Mouse (Mus musculus) heart, adult 2 months (tissue): Measurements from ENCODE around the gene Osbpl5. TPM values are rescaled to one million over a fixed set of nuclear protein-coding genes. Genes with fewer than 3 reads are reported as not detected.
A peak's percentile ranks its signal among the peaks of the same experiment; 100 is the strongest.

Source experiments
- DNase-seq, 2 experiments: peaks; one replicate each; pipeline ENCODE4 v3.0.0; 2021
- H3K27ac ChIP-seq: fragments of 200-600 bp; 2 replicates; pipeline ENCODE4 v1.8.1; 2022
- H3K27me3 ChIP-seq: fragments of 200-500 bp; 2 replicates; pipeline ENCODE4 v1.6.1; 2012; ENCODE audit warnings: mild to moderate bottlenecking, low read length, inconsistent platforms, mixed read lengths; ENCODE audit not compliant: control insufficient read depth, insufficient read depth
- H3K36me3 ChIP-seq: fragments of 200-500 bp; 2 replicates; pipeline ENCODE4 v1.6.1; 2012; ENCODE audit warnings: low read length, inconsistent platforms; ENCODE audit not compliant: control insufficient read depth, insufficient read depth
- H3K4me1 ChIP-seq: fragments of 200-500 bp; 2 replicates; pipeline ENCODE4 v1.6.1; 2011; ENCODE audit warnings: low read length; ENCODE audit not compliant: control insufficient read depth, insufficient read depth
- H3K4me3 ChIP-seq: fragments of 200-600 bp; 2 replicates; pipeline ENCODE4 v1.8.1; 2022
- H3K79me2 ChIP-seq: fragments of 200-500 bp; replicated peaks from 2 replicates; pipeline ENCODE4 v1.6.1; 2012; ENCODE audit warnings: mild to moderate bottlenecking, inconsistent platforms, low read length, moderate library complexity, mixed read lengths; ENCODE audit not compliant: control insufficient read depth, insufficient read depth
- H3K9ac ChIP-seq: fragments of 200-500 bp; 2 replicates; pipeline ENCODE4 v1.6.1; 2012; ENCODE audit warnings: low read depth, mild to moderate bottlenecking, control low read depth, inconsistent platforms, low read length, mixed read lengths
- CTCF ChIP-seq: fragments of 200-600 bp; IDR thresholded peaks from 2 replicates; pipeline ENCODE4 v1.8.1; 2022; ENCODE audit warnings: antibody characterized with exemption, mild to moderate bottlenecking, moderate library complexity
- EP300 ChIP-seq: fragments of 200-500 bp; IDR thresholded peaks from 2 replicates; pipeline ENCODE4 v1.6.1; 2011; ENCODE audit warnings: low read depth, low read length, control low read depth; ENCODE audit not compliant: insufficient read depth
- POLR2A ChIP-seq: fragments of 200-500 bp; IDR thresholded peaks from 2 replicates; pipeline ENCODE4 v1.6.1; 2011; ENCODE audit warnings: mild to moderate bottlenecking, low read depth, low read length, control low read depth; ENCODE audit not compliant: insufficient read depth
- WGBS: fragments of 180-500 bp; shearing (Covaris S2); methylation state at CpG from one replicate; pipeline ENCODE4 v1.1.7; 2018; 5-methylcytosine and 5-hydroxymethylcytosine counted together
- intact Hi-C: fragments of 180-260 bp; cut with DNase I; formaldehyde crosslinking; loops from one replicate; pipeline ENCODE4 v1.15.1; 2025
- long read RNA-seq: library from polyadenylated mRNA; stranded (forward); transcript quantifications from one replicate; pipeline ENCODE4 v2.0.0, GENCODE M21; 2021
- polyA plus RNA-seq: library from polyadenylated mRNA; depleted of rRNA; stranded (reverse); fragments of >200 nt; gene quantifications from 2 replicates; pipeline ENCODE4 v1.2.3, GENCODE M21; 2012; rRNA removed
- total RNA-seq, 2 experiments: library from RNA; stranded (reverse); gene quantifications; 2 replicates each; pipeline ENCODE4 v1.2.3; 2021

Osbpl5 gene
- total RNA-seq = 10 to 100 TPM; 14.8 to 18.0 TPM
- polyA plus RNA-seq = 21.3 and 28.9 TPM in 2 replicates
- long read RNA-seq, transcript Osbpl5-202 (22 exons, 3,775 nt) = major isoform, 14 of 16 reads
- long read RNA-seq, partial matches to known transcripts = 1 of 16 reads
- long read RNA-seq, other reads (novel, unspliced or antisense) = 1 of 16 reads

DNA sequence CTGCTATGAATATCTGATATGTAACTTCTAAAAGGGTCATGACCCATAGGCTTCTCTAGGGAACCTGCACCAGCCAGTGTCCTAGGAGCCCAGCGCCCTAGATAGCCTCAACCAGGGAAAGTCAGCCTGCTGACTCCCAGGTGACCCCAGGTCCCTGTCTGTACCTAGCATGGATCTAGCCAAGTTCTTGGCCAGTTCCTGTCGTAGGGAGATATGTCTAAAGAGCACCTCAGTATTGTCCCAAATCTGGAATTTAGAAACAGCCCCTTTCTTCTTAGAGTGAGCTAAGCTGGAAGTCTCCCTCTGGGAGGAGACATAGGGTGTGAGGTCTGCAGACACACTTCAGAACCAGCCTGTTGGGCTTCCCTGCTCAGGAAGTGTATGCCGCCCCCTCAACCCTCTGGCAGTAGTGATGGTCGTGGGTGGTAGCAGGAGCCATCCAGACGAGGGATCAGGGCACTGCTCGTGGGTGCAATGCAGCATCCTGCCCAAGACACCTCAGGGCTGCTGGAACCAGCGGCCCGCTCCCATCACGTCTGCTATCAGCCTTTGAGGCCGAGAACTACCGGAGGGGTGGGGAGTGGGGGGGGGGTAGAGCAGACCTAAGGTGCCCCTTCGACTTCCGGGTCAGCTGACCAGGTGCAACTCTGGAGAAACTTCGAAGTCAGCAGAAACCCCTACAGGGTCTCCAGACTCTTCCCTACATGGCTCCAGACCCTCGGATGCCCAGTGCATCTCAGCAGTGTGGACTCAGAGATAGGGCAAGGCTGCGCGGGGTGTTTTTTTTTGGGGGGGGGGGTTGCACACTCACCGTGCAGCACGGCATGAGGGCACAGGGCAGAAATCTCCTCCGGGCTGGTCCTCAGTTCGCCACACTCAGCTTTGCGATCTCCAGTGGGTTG is at the start of gene Osbpl5:
Gene Osbpl5, minus strand, starts transcription at position 861 of the 902 bp plus-strand sequence.
- Histone ChIP-seq H3K4me1 (no peaks in the 10 kb centered on the region), H3K79me2 (no peaks in the 10 kb centered on the region), H3K36me3 (no peaks in the 10 kb centered on the region), H3K27me3 (no peaks in the 10 kb centered on the region), H3K9ac (peak within 1 kb of the TSS; percentile 33; the same call in 1 of the 2 replicates), H3K4me3 (peak within 1 kb of the TSS; percentile 42), H3K27ac (no peak within 1 kb of the TSS)
- intact Hi-C loops = no loop called here
- no peak for TF ChIP-seq EP300
- TF ChIP-seq POLR2A = no peak
- no peak for TF ChIP-seq CTCF
- DNase-seq = no peak
- WGBS = 20% methylated on average over 22 of the region's 22 CpGs

DNA sequence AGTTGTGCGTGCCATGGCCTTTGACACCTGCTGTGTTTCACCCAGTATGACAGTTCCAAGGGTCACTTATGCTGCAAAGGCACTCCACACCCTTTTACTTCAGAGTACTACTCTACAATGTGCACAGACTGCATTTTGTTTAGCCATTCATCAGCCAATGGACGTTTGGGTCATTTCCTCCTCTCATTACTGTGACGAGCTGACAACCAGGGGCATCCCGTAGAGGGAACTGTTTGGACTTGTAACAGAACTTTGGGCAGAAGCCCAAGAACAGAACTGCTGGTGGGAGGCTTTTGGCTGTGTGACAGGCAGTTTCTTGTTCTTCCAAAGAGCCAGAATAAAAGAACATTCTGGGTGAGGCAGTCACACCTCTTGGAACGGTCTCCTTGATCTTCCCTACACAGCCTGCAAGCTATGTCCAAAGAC is 48.4 kb upstream of the Osbpl5 start:
- H3K36me3 ChIP-seq = no peaks in the 10 kb centered on the region
- 53% methylated on average over 5 of the region's 5 CpGs for WGBS
- intact Hi-C loops = no loop called here
- no peak overlapping the region for H3K27ac ChIP-seq
- TF ChIP-seq CTCF (no peak), EP300 (no peak), POLR2A (no peak)
- H3K4me1 ChIP-seq = no peaks in the 10 kb centered on the region
- H3K9ac ChIP-seq = no peak overlapping the region
- no peak overlapping the region for H3K4me3 ChIP-seq
- no peaks in the 10 kb centered on the region for H3K79me2 ChIP-seq
- no peak for DNase-seq
- H3K27me3 ChIP-seq = no peaks in the 10 kb centered on the region

DNA sequence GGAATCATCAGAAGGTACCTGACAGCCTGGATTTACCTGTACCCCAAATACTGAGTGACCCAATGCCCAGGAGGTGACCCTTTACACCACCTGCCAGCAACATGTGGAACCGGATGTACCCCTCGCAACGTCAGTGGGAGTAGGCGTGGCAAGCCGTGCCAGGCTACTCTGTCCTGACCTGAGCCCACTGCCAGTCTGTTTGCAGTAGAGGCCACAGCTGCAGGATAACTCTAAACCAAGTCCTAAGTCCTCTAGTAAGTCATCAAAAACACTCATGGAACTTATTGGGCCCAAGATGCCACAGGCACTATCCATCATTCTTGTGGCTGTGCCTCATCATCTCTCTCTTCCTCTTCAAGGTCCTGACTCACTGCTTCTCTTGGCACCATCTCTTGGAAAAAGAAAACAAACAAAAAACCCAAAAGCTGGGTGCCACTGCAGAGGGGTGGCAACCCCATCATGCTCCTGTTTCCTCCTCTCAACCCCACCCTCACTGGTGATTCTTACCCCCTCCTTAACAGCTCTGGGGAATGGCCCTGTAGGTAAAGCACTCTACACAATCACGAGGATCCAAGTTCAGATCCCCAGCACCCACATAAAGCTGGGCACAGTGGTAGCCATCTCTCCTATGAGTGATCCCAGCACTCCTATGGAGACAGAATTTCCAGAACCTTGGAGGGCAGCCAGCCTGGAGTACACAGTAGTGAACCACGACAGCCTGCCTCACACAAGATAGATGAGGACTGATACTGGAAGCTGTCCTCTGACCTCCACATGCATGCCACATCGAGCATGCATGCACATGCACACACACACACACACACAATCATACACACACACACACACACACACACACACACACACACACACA is 44.6 kb upstream of the Osbpl5 start:
- Histone ChIP-seq H3K4me3 (no peak overlapping the region), H3K79me2 (no peaks in the 10 kb centered on the region), H3K27ac (no peak overlapping the region), H3K4me1 (no peaks in the 10 kb centered on the region), H3K9ac (no peak overlapping the region), H3K27me3 (no peaks in the 10 kb centered on the region), H3K36me3 (no peaks in the 10 kb centered on the region)
- intact Hi-C loops = no loop called here
- TF ChIP-seq EP300 (no peak), CTCF (no peak), POLR2A (no peak)
- 82% methylated on average over 8 of the region's 8 CpGs for WGBS
- no peak for DNase-seq

GRCm38 (mm10) chr7:143800770-143801169 is 44.0 kb upstream of the Osbpl5 start:
- Histone ChIP-seq H3K36me3 (no peaks in the 10 kb centered on the region), H3K79me2 (no peaks in the 10 kb centered on the region), H3K9ac (no peak overlapping the region), H3K27me3 (no peaks in the 10 kb centered on the region), H3K4me1 (no peaks in the 10 kb centered on the region), H3K27ac (no peak overlapping the region), H3K4me3 (no peak overlapping the region)
- intact Hi-C loops = no loop called here
- DNase-seq = no peak
- WGBS = 92% methylated on average over 1 of the region's 1 CpGs
- no peak for TF ChIP-seq EP300
- TF ChIP-seq POLR2A = no peak
- no peak for TF ChIP-seq CTCF

DNA sequence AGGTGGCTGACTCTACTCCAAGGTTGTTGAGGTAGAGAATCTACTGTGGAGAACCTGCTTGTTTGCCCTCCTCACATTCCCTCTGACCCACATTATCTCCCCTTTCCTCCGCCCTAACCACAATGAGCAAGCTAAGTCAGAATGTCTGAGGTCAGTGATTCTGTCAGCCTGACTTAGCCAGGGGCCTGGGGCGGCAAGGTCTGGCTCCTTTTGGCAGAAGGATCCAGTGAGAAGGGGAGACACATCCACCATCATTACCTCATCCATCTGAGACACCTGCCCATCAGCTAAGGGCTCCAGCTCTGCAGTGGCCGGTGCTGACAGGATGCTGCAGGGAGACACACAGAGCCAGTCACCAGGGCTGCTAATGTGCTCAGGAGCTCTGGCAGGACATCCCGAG is 42.0 kb upstream of the Osbpl5 start:
- Histone ChIP-seq H3K9ac (no peak overlapping the region), H3K27ac (no peak overlapping the region), H3K4me1 (no peaks in the 10 kb centered on the region), H3K79me2 (no peaks in the 10 kb centered on the region), H3K4me3 (no peak overlapping the region), H3K27me3 (no peaks in the 10 kb centered on the region), H3K36me3 (no peaks in the 10 kb centered on the region)
- WGBS = 89% methylated on average over 4 of the region's 4 CpGs
- DNase-seq = no peak
- TF ChIP-seq CTCF (no peak), POLR2A (no peak), EP300 (no peak)
- intact Hi-C loops = no loop called here
